Mouse (Mus musculus) forebrain, embryonic 10.5 days (tissue): ENCODE results near the gene Kazn. TPM values are rescaled to one million over a fixed set of nuclear protein-coding genes. Genes with fewer than 3 reads are reported as not detected.
A peak's percentile ranks its signal among the peaks of the same experiment; 100 is the strongest.

ENCODE experiments used
- DNase-seq: peaks from one replicate; pipeline ENCODE4 v3.0.0-alpha.2; 2017; ENCODE audit warnings: low spot score; ENCODE audit errors: extremely low spot score
- H3K27ac ChIP-seq: fragments of 300-500 bp; sonication (generic); 2 replicates; pipeline ENCODE4 v1.5.1; 2016; ENCODE audit warnings: mild to moderate bottlenecking
- H3K27me3 ChIP-seq: fragments of 300-500 bp; sonication (generic); 2 replicates; pipeline ENCODE4 v1.6.1; 2016; ENCODE audit warnings: mild to moderate bottlenecking; ENCODE audit not compliant: poor library complexity, severe bottlenecking
- H3K36me3 ChIP-seq: fragments of 300-500 bp; sonication (generic); replicated peaks from 2 replicates; pipeline ENCODE4 v1.6.1; 2016; ENCODE audit warnings: mild to moderate bottlenecking, moderate library complexity
- H3K4me1 ChIP-seq: fragments of 300-500 bp; sonication (generic); 2 replicates; pipeline ENCODE4 v1.6.1; 2016
- H3K4me3 ChIP-seq: fragments of 300-500 bp; sonication (generic); 2 replicates; pipeline ENCODE4 v1.5.1; 2016; ENCODE audit warnings: mild to moderate bottlenecking, moderate library complexity
- H3K9me3 ChIP-seq: fragments of 300-500 bp; sonication (generic); 2 replicates; pipeline ENCODE4 v1.6.1; 2016; ENCODE audit warnings: mild to moderate bottlenecking, moderate library complexity
- WGBS: fragments of 180-500 bp; shearing (Covaris S2); methylation state at CpG from one replicate; pipeline ENCODE4 v1.1.7; 2016; 5-methylcytosine and 5-hydroxymethylcytosine counted together
- polyA plus RNA-seq: library from polyadenylated mRNA; unstranded; fragments of >200 nt; fragmentation: Nextera tagmentation; extraction: Ambion mirVana; gene quantifications from 2 replicates; pipeline ENCODE4 v1.2.1, GENCODE M21; 2016

The Kazn gene
- polyA plus RNA-seq, 1 experiment from 2014 or later: 11.4 TPM

DNA sequence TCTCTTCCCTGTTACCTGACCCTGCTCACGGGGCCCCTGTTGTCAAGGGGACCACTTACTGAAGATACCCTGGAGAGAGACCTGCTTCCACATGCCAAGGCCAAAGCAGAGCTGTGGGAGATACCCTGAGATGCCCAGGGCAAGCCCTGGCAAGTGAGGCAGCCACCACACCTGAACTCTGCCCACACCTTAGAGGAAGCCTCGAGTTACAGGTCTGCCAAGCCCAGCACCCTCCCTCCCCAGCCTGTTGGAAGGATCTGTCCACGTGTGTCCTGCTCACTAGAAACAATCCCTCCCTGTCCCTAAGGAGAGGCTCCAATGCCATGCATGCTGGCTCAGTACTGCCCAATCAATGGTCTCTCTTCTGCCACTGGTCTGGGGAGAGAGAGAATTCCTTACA, 56.2 kb downstream of the Kazn start:
- H3K4me3 ChIP-seq: no peak overlapping the region
- H3K9me3 ChIP-seq: 0 out of 2 replicates have a peak, but pooled peaks cover 5% of the 10 kb centered on the region
- peaks cover 8% of the 10 kb centered on the region for H3K36me3 ChIP-seq
- no peak overlapping the region for H3K27ac ChIP-seq
- H3K27me3 ChIP-seq: no peaks in the 10 kb centered on the region
- DNase-seq: no peak
- WGBS: 64% methylated on average over 3 of the region's 3 CpGs
- peaks cover 25% of the 10 kb centered on the region for H3K4me1 ChIP-seq

DNA sequence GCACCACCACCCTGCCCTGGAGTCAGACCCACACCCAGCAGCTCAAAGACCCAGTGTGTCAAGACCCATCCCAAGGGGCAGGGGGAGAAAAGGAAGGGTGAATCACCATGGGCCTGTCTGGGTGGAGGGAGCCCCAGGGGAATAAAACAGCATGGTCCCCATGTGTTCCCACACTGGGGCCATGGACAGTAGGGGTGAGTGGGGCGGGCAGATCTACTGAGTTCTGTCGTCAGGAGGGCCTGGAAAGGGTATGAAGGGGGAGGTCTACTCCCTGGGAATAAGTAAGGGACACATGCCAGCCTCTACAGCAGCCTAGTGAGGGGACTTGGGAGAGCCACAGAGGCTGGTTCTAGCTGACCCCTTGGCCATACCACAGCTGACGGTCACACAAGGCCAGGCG, 57.6 kb downstream of the Kazn start:
- Histone ChIP-seq H3K36me3 (peaks cover 5% of the 10 kb centered on the region; the same call in 1 of the 2 replicates), H3K27ac (0 out of 2 replicates have a peak overlapping the region, but pooled peaks have one; percentile 2), H3K4me3 (no peak overlapping the region), H3K4me1 (peaks cover 25% of the 10 kb centered on the region), H3K27me3 (no peaks in the 10 kb centered on the region), H3K9me3 (0 out of 2 replicates have a peak, but pooled peaks cover 5% of the 10 kb centered on the region)
- no peak for DNase-seq
- 89% methylated on average over 4 of the region's 4 CpGs for WGBS

DNA sequence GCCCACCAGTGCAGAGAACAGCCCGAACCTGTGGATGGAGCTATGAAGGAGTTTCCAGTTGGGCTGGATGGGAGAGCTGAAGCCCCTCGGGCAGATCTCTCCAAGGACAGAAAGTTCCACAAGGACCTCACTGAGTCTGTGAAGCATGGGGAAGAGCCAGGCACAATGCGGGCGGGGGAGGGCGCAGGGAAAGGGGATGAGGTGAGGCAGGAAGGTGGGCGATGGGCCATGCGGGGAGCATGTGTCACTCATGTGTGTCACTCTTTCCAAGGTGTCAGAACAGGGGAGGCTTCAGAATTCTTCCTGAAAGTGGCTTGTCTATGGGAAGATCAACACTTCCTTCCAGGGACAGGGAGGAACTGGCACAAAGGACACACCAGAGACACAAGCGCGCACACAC, 58.3 kb downstream of the Kazn start:
- no peak for DNase-seq
- peak overlapping the region; percentile 60; the same call in 1 of the 2 replicates for H3K27ac ChIP-seq
- WGBS: 92% methylated on average over 9 of the region's 9 CpGs
- peaks cover 25% of the 10 kb centered on the region for H3K4me1 ChIP-seq
- H3K36me3 ChIP-seq: peaks cover 3% of the 10 kb centered on the region; the same call in 1 of the 2 replicates
- H3K9me3 ChIP-seq: 0 out of 2 replicates have a peak, but pooled peaks cover 2% of the 10 kb centered on the region
- no peak overlapping the region for H3K4me3 ChIP-seq
- H3K27me3 ChIP-seq: no peaks in the 10 kb centered on the region

DNA sequence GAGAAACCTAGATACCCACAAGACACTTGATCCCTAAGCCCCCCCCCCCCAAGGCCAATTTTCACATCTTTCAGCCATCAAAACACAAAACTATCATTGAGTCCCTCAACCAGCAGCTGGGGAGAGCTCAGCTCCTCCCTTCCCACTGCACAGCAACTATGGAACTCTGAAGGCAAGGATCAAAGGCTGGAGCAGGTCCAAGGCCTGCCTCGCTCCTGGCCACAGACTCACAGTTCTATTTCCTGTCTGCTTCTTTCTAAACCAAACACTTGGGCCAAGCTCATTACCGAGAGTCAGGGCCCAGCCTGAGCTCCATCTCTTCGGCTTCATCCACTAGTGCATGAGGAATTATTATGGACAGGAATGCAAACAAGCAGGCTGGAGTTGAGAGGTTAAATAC, 58.9 kb downstream of the Kazn start:
- Histone ChIP-seq H3K27me3 (no peaks in the 10 kb centered on the region), H3K36me3 (0 out of 2 replicates have a peak, but pooled peaks cover 3% of the 10 kb centered on the region), H3K4me1 (peaks cover 28% of the 10 kb centered on the region), H3K4me3 (no peak overlapping the region), H3K27ac (peak overlapping the region; percentile 60), H3K9me3 (no peaks in the 10 kb centered on the region)
- DNase-seq: no peak
- WGBS: 84% methylated on average over 3 of the region's 3 CpGs

DNA sequence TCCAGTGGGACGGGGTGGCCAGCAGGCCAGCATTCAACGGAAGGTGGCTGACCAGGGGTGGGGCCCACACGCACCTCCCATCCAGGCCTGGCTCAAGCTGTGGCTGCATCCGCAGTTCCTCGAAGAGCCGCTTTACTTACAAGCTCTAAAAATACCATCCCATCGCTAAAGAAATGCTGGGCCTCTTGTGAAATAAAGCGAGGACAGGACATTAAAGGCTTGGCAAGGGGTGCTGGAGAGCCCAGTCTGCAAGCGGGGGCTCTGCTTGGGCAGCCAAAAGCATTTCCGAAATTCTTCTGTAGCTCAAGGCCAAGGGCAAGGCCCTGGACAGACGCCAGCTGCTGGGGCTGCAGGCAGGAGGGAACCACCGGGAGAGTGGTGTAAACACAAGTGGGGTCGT, 59.7 kb downstream of the Kazn start:
- H3K36me3 ChIP-seq: no peaks in the 10 kb centered on the region
- 85% methylated on average over 13 of the region's 13 CpGs for WGBS
- H3K27ac ChIP-seq: no peak overlapping the region
- no peak for DNase-seq
- H3K27me3 ChIP-seq: no peaks in the 10 kb centered on the region
- H3K9me3 ChIP-seq: no peaks in the 10 kb centered on the region
- H3K4me3 ChIP-seq: no peak overlapping the region
- peaks cover 31% of the 10 kb centered on the region for H3K4me1 ChIP-seq

DNA sequence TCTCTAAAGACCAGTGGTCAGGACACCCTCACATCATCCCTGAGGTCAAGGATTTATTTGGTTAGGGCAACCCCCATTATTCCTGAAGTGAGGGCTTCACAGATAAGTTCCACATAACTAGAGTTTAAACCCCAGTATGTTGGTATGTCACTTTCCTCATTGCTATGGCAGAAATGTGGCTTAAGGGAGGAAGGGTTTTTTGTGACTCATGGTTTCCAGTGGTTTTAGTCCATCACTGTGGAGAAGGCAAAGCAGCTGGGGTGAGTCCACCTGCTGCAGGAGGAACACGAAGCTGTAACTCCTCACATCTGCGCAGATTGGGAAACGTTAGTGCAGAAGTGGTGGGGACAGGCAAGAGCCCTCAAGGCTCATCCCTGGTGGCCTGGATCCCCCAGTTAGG, 62.5 kb downstream of the Kazn start:
- 97% methylated on average over 3 of the region's 3 CpGs for WGBS
- no peaks in the 10 kb centered on the region for H3K27me3 ChIP-seq
- peaks cover 58% of the 10 kb centered on the region for H3K4me1 ChIP-seq
- H3K27ac ChIP-seq: no peak overlapping the region
- H3K4me3 ChIP-seq: no peak overlapping the region
- H3K36me3 ChIP-seq: no peaks in the 10 kb centered on the region
- H3K9me3 ChIP-seq: no peaks in the 10 kb centered on the region
- DNase-seq: no peak

DNA sequence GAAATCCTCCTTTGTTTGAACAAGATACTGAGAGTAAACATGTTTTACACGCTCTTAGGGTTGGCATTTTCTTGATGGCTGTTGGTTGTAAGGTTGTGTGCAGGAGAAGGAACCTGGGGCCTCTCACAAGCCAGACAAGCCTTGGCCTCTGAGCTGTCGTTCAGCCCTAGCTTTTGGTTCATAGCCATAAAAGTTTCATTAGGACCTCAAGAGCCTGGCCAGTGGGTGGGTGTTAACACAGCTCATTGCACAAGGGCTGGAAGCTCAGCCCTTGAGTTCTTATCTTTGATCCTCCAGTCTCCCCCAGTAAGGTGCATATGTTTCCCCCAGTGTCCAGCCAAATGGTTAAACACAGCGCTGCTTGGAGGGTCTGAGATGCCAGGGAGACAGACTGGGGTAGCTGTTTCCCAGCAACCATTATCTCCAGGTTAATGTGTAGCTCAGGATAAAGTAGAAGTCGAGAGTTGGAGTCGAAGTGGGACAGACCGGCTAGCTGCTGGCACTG, 65.2 kb downstream of the Kazn start:
- H3K27me3 ChIP-seq: no peaks in the 10 kb centered on the region
- no peak overlapping the region for H3K4me3 ChIP-seq
- no peaks in the 10 kb centered on the region for H3K9me3 ChIP-seq
- WGBS: 67% methylated on average over 6 of the region's 6 CpGs
- DNase-seq: no peak
- H3K4me1 ChIP-seq: peaks cover 58% of the 10 kb centered on the region
- peak overlapping the region; percentile 65 for H3K27ac ChIP-seq
- H3K36me3 ChIP-seq: no peaks in the 10 kb centered on the region

DNA sequence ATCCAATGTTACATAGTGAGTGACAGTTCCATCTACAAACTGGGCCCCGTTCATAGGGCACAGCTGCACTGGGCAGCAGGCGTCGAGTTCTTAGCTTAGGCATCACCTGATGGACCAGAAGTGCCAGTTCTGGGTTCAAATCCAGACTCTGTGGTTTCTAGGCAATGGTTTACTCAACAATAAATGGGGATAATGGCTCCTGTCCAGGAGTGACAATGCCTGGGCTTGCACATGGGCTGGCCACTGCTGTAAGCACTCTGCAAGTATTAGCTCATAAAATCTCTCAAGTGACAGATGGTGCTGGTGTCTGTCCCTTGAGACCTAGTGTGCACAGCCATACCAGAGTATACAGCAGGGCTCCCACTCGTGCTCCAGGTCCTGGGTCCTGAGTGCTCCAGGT, 66.3 kb downstream of the Kazn start:
- no peaks in the 10 kb centered on the region; the same call in 1 of the 2 replicates for H3K27me3 ChIP-seq
- H3K4me1 ChIP-seq: peaks cover 58% of the 10 kb centered on the region
- DNase-seq: no peak
- H3K36me3 ChIP-seq: no peaks in the 10 kb centered on the region
- H3K4me3 ChIP-seq: no peak overlapping the region
- no peaks in the 10 kb centered on the region for H3K9me3 ChIP-seq
- whole genome bisulfite sequencing: 91% methylated on average over 4 of the region's 4 CpGs
- H3K27ac ChIP-seq: no peak overlapping the region

DNA sequence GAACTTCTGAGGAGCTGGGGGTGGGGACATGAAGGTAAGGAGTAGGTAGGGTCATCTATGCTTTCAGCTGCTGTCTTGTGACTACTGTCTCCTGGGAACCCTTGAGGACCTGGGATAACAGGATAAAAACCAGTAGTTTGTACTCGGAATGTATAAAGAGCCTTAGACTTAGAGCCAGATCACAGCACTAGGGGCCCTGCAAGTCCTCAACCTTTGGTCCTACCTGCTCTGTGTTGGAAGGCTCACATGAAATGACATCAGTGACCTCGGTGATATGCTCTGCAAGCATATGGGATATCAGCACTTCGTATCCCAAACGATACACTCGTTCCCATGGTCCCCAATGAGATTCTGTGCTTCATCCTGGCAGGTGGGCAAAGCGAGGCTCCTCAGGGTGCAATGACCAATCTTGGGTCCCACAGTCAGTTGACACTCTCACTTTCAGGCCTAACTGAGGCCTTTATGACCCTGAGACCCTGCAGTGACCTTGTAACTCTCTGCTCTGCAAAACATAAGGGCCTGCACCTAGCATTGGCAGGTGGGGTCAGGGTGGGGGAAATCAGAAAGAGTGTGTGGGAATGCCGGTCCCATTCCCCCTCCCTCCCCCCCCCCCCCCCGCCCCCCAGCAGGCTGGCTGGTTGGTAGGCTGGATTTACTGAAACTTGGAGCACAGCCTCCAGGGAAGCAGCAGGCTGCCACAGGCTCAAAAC, 67.3 kb downstream of the Kazn start:
- H3K27ac ChIP-seq: 0 out of 2 replicates have a peak overlapping the region, but pooled peaks have one; percentile 48
- no peak overlapping the region for H3K4me3 ChIP-seq
- H3K27me3 ChIP-seq: no peaks in the 10 kb centered on the region; the same call in 1 of the 2 replicates
- H3K4me1 ChIP-seq: peaks cover 59% of the 10 kb centered on the region
- no peaks in the 10 kb centered on the region for H3K36me3 ChIP-seq
- 66% methylated on average over 8 of the region's 8 CpGs for WGBS
- H3K9me3 ChIP-seq: no peaks in the 10 kb centered on the region
- DNase-seq: no peak

DNA sequence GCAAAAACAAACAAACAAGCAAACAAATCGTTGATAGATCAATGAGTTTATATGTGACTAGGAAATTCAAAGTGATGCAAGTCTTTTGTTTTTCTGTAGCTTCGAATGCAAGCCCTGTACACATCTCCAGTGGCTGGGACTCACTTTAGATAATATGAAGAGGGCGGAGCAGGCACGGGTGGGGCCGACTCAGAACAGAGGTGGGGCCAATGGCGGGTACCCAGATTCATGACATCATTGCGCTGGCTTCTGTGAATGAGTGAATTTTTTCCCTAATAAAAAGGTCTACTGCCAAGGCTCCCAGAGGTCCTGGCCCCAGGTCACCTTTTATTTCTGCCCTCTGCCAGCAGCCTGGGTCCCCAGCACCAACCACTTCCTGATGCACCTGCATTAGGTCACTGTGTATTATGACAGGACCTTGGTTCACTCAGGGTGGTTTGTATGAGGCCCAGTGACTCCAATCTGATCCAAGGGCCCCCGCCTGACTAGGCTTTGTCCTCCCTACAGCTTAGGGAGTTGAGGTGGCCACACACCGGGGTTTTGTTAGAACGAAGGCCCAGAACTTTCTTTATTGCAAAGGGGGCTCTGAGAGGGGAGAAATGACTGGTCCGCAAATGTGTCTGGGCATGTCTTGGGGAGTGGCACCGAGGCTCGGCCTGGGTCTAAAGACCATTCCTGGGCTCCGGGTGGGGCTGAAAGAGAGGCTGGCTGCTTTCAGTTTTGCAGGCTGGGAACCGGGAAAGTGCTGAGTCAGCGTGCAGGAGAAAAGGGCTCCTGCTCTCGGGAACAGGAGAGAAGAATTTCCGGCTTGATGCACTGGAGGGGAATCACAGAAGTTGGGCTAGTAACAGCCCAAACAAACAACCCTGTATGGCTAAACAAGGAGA, 68.1 kb downstream of the Kazn start:
- no peak for DNase-seq
- H3K4me3 ChIP-seq: no peak overlapping the region
- peak overlapping the region; percentile 48; the same call in 1 of the 2 replicates for H3K27ac ChIP-seq
- H3K9me3 ChIP-seq: no peaks in the 10 kb centered on the region
- H3K4me1 ChIP-seq: peaks cover 68% of the 10 kb centered on the region
- 51% methylated on average over 18 of the region's 18 CpGs for WGBS
- H3K27me3 ChIP-seq: no peaks in the 10 kb centered on the region; the same call in 1 of the 2 replicates
- no peaks in the 10 kb centered on the region for H3K36me3 ChIP-seq

DNA sequence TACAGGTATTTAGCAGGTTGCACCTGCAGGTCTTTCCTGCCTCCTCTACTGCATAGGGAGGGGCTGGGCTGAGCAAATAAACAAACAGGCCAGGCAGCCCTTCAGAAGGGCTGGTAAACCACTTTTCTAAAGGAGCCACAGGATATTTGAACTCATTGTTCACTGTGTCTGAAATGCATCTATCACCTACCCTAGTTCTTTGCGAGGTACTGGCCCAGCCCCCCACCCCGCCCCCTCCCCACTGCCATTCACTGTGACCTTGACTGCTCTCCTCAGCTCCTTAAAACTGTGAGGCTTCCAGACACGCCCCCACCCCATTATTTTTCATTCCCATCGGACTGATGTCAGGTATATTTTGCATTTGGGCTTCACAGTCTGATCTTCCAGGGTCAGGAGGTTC, 69.6 kb downstream of the Kazn start:
- H3K9me3 ChIP-seq: no peaks in the 10 kb centered on the region
- H3K36me3 ChIP-seq: no peaks in the 10 kb centered on the region
- 75% methylated on average over 4 of the region's 4 CpGs for WGBS
- H3K27ac ChIP-seq: no peak overlapping the region
- H3K4me3 ChIP-seq: no peak overlapping the region
- H3K27me3 ChIP-seq: no peaks in the 10 kb centered on the region; the same call in 1 of the 2 replicates
- peaks cover 74% of the 10 kb centered on the region for H3K4me1 ChIP-seq
- no peak for DNase-seq

DNA sequence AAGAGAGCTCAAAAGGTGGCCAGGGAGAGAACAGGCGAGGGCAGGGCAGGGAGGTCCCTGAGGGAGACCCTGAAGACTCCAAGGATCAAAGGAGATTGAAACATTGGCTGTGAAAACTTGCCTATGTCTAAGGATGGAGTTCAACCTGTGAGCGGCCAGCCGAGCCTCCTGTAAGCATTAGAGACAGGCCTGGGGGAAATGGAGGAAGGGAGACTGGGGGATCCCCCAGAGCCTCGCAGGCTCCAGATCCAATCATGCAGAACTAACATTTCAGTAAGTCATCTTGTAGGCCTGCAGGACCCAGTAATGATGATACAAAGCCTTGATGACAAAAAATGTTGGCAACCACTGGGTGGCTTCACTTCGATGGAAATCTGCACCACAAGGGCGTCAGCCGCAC, 70.8 kb downstream of the Kazn start:
- WGBS: 86% methylated on average over 7 of the region's 7 CpGs
- no peak overlapping the region for H3K27ac ChIP-seq
- H3K4me3 ChIP-seq: no peak overlapping the region
- H3K27me3 ChIP-seq: no peaks in the 10 kb centered on the region; the same call in 1 of the 2 replicates
- DNase-seq: no peak
- peaks cover 71% of the 10 kb centered on the region for H3K4me1 ChIP-seq
- H3K36me3 ChIP-seq: no peaks in the 10 kb centered on the region
- no peaks in the 10 kb centered on the region for H3K9me3 ChIP-seq
